Comparison of ENCODE assay signal across 7 mouse cellular contexts in the genomic region with DNA sequence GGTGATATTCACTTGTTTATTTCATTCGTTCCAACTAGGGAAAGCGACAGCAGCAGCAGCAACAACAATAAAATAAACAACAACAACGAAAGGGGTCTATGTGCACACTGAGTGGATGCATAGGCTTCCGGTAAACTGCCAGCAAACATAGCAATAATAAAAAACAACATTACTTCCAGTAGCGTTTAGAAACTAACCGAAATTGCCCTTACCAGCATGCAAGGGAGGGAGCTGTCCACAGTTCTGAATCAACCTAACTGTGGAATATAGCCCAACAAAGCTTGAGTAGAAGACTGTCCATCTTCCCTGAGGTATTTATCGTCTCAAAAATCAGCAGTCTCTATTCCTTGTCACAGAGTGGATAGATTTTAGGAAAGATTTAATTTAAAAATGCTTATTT. TPM values are rescaled to one million over a fixed set of nuclear protein-coding genes. Genes with fewer than 3 reads are reported as not detected.
DNase-seq lines count a peak whose midpoint lies in the region; ATAC-seq and TF ChIP-seq lines count a peak whose summit lies in the region.

No protein-coding gene starts in this region.

- peak; percentile 3 to 12 (median 6) for DNase-seq in liver, embryonic 14.5 days (ENCODE audit: low read depth in 3 of 3, low spot score in 3 of 3)
- no peak for DNase-seq in liver, embryonic 11.5 days (ENCODE audit: low spot score)
- DNase-seq in brain, embryonic 14.5 days (ENCODE audit: low read depth), result peak; percentile 65
- no peak for DNase-seq in right cerebral cortex, postnatal 36 days (ENCODE audit: low spot score in 2 of 2)

- H3K9me3 ChIP-seq in liver, embryonic 14.5 days (ENCODE audit: control insufficient read depth, low read length), result no peaks in the 10 kb centered on the region
- H3K9me3 ChIP-seq in liver, embryonic 11.5 days (ENCODE audit: control insufficient read depth, low read length), result no peaks in the 10 kb centered on the region
- H3K9me3 ChIP-seq in heart, embryonic 15.5 days (replicated peaks), result no peaks in the 10 kb centered on the region
- H3K9me3 ChIP-seq in lung, embryonic 16.5 days (ENCODE audit: control insufficient read depth, low read length), result no peaks in the 10 kb centered on the region

- TF ChIP-seq POLR2A in brain, embryonic 14.5 days (IDR thresholded peaks at IDR 0.05; ENCODE audit: borderline replicate concordance, extremely low read depth, insufficient read depth, insufficient read length, poor library complexity, severe bottlenecking), result no peak

- no peak overlapping the region for H3K9ac ChIP-seq in liver, embryonic 14.5 days (replicated peaks)
- H3K9ac ChIP-seq in liver, embryonic 11.5 days (ENCODE audit: low read depth, low read length), result no peak overlapping the region
- H3K9ac ChIP-seq in heart, embryonic 15.5 days, result no peak overlapping the region
- no peak overlapping the region for H3K9ac ChIP-seq in lung, embryonic 16.5 days (ENCODE audit: low read length)

- no peak overlapping the region for H3K4me2 ChIP-seq in liver, embryonic 14.5 days (ENCODE audit: low read depth)
- no peak overlapping the region for H3K4me2 ChIP-seq in liver, embryonic 11.5 days
- peak overlapping the region; percentile 100 for H3K4me2 ChIP-seq in heart, embryonic 15.5 days
- H3K4me2 ChIP-seq in lung, embryonic 16.5 days (ENCODE audit: low read depth, low read length), result peak overlapping the region; percentile 92; the same call in 1 of the 2 replicates

- no peaks in the 10 kb centered on the region for H3K36me3 ChIP-seq in liver, embryonic 14.5 days (replicated peaks; ENCODE audit: control insufficient read depth, insufficient read depth, low read depth)
- no peaks in the 10 kb centered on the region for H3K36me3 ChIP-seq in liver, embryonic 11.5 days (ENCODE audit: control insufficient read depth, insufficient read depth, low read length)
- H3K36me3 ChIP-seq in heart, embryonic 15.5 days, result no peaks in the 10 kb centered on the region
- no peaks in the 10 kb centered on the region for H3K36me3 ChIP-seq in lung, embryonic 16.5 days (ENCODE audit: control insufficient read depth, insufficient read depth, low read length)

- no peak overlapping the region for H3K4me3 ChIP-seq in liver, embryonic 14.5 days (ENCODE audit: insufficient read depth in 1 of 2, low read depth in 2 of 2, low read length in 2 of 2)
- H3K4me3 ChIP-seq in liver, embryonic 11.5 days (ENCODE audit: low read depth, low read length), result no peak overlapping the region
- H3K4me3 ChIP-seq in heart, embryonic 15.5 days, result peak overlapping the region; percentile 4; the same call in 1 of the 2 replicates
- peak overlapping the region; percentile 60; the same call in 1 of the 2 replicates for H3K4me3 ChIP-seq in lung, embryonic 16.5 days (ENCODE audit: low read length)

- H3K27ac ChIP-seq in liver, embryonic 14.5 days, result no peak overlapping the region
- no peak overlapping the region for H3K27ac ChIP-seq in liver, embryonic 11.5 days (ENCODE audit: low read depth, low read length)
- no peak overlapping the region for H3K27ac ChIP-seq in heart, embryonic 15.5 days
- H3K27ac ChIP-seq in lung, embryonic 16.5 days (ENCODE audit: low read length), result no peak overlapping the region

- peaks cover 15% of the 10 kb centered on the region for H3K27me3 ChIP-seq in liver, embryonic 14.5 days (ENCODE audit: control insufficient read depth, insufficient read depth, low read length)
- peaks cover 21% of the 10 kb centered on the region for H3K27me3 ChIP-seq in liver, embryonic 11.5 days (replicated peaks; ENCODE audit: control insufficient read depth, insufficient read depth, low read length)
- peaks cover 21% of the 10 kb centered on the region for H3K27me3 ChIP-seq in heart, embryonic 15.5 days
- peaks cover 19% of the 10 kb centered on the region for H3K27me3 ChIP-seq in lung, embryonic 16.5 days (ENCODE audit: control insufficient read depth, insufficient read depth, low read depth, low read length)

- ATAC-seq in liver, embryonic 14.5 days (ENCODE audit: insufficient read depth), result no peak
- ATAC-seq in liver, embryonic 11.5 days (replicated peaks; ENCODE audit: low FRiP score), result no peak
- ATAC-seq in heart, embryonic 15.5 days (replicated peaks; ENCODE audit: insufficient number of reproducible peaks, insufficient read depth, low FRiP score, low read depth), result no peak
- 0 out of 2 replicates have a peak, but pooled peaks have one; percentile 35 for ATAC-seq in lung, embryonic 16.5 days (ENCODE audit: low read depth)
- ATAC-seq in monocyte, adult 5-6 weeks (replicated peaks; ENCODE audit: insufficient number of reproducible peaks, low FRiP score, low TSS enrichment, poor library complexity, severe bottlenecking), result no peak

- TF ChIP-seq CTCF in liver, embryonic 14.5 days (IDR thresholded peaks at IDR 0.05; ENCODE audit: low read depth), result no peak
- no peak for TF ChIP-seq CTCF in brain, embryonic 14.5 days (IDR thresholded peaks at IDR 0.05; ENCODE audit: borderline replicate concordance, extremely low read depth, insufficient read depth, insufficient read length)

- WGBS in liver, embryonic 14.5 days (ENCODE audit: insufficient replicate concordance), result 26% methylated on average over 7 of the region's 7 CpGs
- 39% methylated on average over 7 of the region's 7 CpGs for WGBS in liver, embryonic 11.5 days
- WGBS in heart, embryonic 15.5 days, result 24% methylated on average over 7 of the region's 7 CpGs
- 24% methylated on average over 7 of the region's 7 CpGs for WGBS in lung, embryonic 16.5 days

- no peaks in the 10 kb centered on the region for H3K4me1 ChIP-seq in liver, embryonic 14.5 days (replicated peaks; ENCODE audit: control insufficient read depth in 2 of 2, insufficient read depth in 2 of 2, low read length in 1 of 2)
- H3K4me1 ChIP-seq in liver, embryonic 11.5 days (replicated peaks; ENCODE audit: control insufficient read depth, insufficient read depth, low read length), result no peaks in the 10 kb centered on the region
- H3K4me1 ChIP-seq in heart, embryonic 15.5 days (replicated peaks), result peaks cover 19% of the 10 kb centered on the region
- peaks cover 12% of the 10 kb centered on the region for H3K4me1 ChIP-seq in lung, embryonic 16.5 days (replicated peaks; ENCODE audit: control insufficient read depth, insufficient read depth, low read length)

- no peak for TF ChIP-seq EP300 in liver, embryonic 14.5 days (IDR thresholded peaks at IDR 0.05; ENCODE audit: low read depth)

RNA-seq across cellular contexts. Expression of a gene that starts 2.0 kb away (rescaled TPM):
- polyA plus RNA-seq in liver, embryonic 14.5 days (2012; rRNA removed), result under 0.01 TPM in 1 of 2 replicates, not detected in the other
- polyA plus RNA-seq in liver, embryonic 14.5 days (2014; fragmentation: Nextera tagmentation; extraction: Ambion mirVana), result not detected in 2 replicates
- polyA plus RNA-seq in liver, embryonic 11.5 days (2014; fragmentation: Nextera tagmentation; extraction: Ambion mirVana), result 0.03 and 0.04 TPM in 2 replicates
- 0.58 and 1.2 TPM in 2 replicates for polyA plus RNA-seq in brain, embryonic 14.5 days (2012; rRNA removed)
- 0.04 and 0.09 TPM in 2 replicates for polyA plus RNA-seq in heart, embryonic 15.5 days (2015; fragmentation: Nextera tagmentation; extraction: Ambion mirVana)
- 0.09 and 0.18 TPM in 2 replicates for polyA plus RNA-seq in lung, embryonic 16.5 days (2015; fragmentation: Nextera tagmentation; extraction: Ambion mirVana)
- 0.11 TPM in 1 of 3 replicates, not detected in the others for total RNA-seq in monocyte, adult 5-6 weeks (2017)

Comparison
In these comparisons a context has a peak if more than half of its experiments do, and no peak if none do; other contexts are left out.
1. DNase-seq: peak in liver, embryonic 14.5 days (3 of 3) and brain, embryonic 14.5 days (single experiment); none in liver, embryonic 11.5 days (single experiment) and right cerebral cortex, postnatal 36 days (0 of 2).
2. H3K4me2 ChIP-seq: peak in heart, embryonic 15.5 days (single experiment) and lung, embryonic 16.5 days (single experiment); none in liver, embryonic 14.5 days (single experiment) and liver, embryonic 11.5 days (single experiment).
3. H3K4me3 ChIP-seq: peak in heart, embryonic 15.5 days (single experiment) and lung, embryonic 16.5 days (single experiment); none in liver, embryonic 14.5 days (0 of 2) and liver, embryonic 11.5 days (single experiment).